Mouse (Mus musculus): ENCODE data around the gene Olfr620. TPM values are rescaled to one million over a fixed set of nuclear protein-coding genes. Genes with fewer than 3 reads are reported as not detected.

Olfr620 gene
- polyA plus RNA-seq, 2 experiments, result not detected

DNA sequence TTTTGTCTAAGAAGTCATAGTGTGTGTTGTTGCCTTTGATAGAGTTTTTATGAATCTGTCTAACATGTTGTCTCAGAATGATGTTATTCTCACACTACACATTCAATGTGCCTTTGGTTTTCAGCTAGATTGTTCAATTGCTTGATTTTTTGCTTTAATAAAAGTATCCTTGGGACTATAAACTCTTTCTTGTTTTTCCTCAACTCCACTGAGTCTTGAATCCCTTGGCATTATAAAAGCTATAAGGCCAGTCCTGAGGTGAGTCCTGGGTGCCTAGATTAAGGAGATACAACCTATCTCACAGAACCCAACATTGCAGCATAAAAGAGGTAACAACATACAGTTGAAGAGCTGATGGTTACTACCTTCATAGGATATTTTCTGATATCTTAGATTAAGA lies 12.1 kb downstream of the Olfr620 start, which contains the start of gene Olfr619:
Gene Olfr619, plus strand, starts transcription at position 301 of the 400 bp plus-strand sequence.
- TF ChIP-seq EP300 (IDR thresholded peaks at IDR 0.05; ENCODE audit: low read depth) (no peak), CTCF (IDR thresholded peaks at IDR 0.05; ENCODE audit: low read depth) (no peak)
- no peaks in the 10 kb centered on the region for H3K36me3 ChIP-seq (replicated peaks; ENCODE audit: control insufficient read depth, insufficient read depth, low read depth)
- no peaks in the 10 kb centered on the region for H3K9me3 ChIP-seq (ENCODE audit: control insufficient read depth, low read length)
- H3K4me3 ChIP-seq (ENCODE audit: insufficient read depth in 1 of 2, low read depth in 2 of 2, low read length in 2 of 2), result no peak within 1 kb of the TSS
- DNase-seq (ENCODE audit: low read depth in 3 of 3, low spot score in 3 of 3) (no peak), ATAC-seq (ENCODE audit: insufficient read depth) (no peak)
- H3K4me1 ChIP-seq (replicated peaks; ENCODE audit: control insufficient read depth in 2 of 2, insufficient read depth in 2 of 2, low read length in 1 of 2), result no peaks in the 10 kb centered on the region
- no peak within 1 kb of the TSS for H3K9ac ChIP-seq (replicated peaks)
- no peaks in the 10 kb centered on the region for H3K27me3 ChIP-seq (ENCODE audit: control insufficient read depth, insufficient read depth, low read length)
- H3K4me2 ChIP-seq (ENCODE audit: low read depth), result no peak within 1 kb of the TSS
- no peak within 1 kb of the TSS for H3K27ac ChIP-seq

DNA sequence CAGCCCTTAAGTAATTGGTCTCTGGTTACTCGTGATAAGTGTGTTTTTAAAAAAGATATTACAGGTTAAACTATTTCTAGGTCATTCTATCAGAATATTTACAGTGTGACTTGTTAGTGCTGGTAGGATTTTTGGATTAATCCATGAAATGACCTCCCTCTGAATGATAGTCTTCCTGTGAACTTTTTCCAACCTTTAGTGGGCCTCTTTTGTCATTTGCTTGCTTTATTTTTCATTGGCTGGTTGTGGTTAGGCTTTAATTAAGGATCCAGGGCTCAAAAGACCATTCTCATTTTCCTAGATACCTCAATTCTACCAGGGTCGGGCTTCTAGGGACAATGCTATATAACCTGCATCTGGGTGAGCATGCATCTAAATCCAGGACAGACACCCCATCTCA lies 22.5 kb downstream of the Olfr620 start, which contains the start of gene Olfr618:
Gene Olfr618, plus strand, starts transcription at position 301 of the 400 bp plus-strand sequence.
- TF ChIP-seq EP300 (IDR thresholded peaks at IDR 0.05; ENCODE audit: low read depth) (no peak), CTCF (IDR thresholded peaks at IDR 0.05; ENCODE audit: low read depth) (no peak)
- H3K27ac ChIP-seq, result no peak within 1 kb of the TSS

DNA sequence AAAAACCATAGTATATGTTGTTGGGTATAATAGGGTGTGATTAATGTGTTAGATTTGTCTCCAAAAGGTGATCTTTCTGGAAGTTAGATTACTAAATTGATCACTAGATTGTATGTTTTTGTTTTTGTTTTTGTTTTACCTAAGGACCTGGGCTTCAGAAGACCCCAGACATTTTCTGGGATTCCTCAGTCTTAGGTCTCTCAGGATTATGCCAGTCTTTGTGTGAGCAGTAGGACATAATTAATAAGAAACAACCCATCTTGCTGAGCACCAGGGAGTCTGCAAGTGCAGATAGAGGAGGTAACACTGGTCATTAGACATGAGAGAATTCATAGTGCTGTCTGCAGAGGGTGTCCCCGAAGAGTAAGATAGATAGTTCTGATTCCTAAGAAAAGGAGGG lies 39.6 kb downstream of the Olfr620 start, which contains the start of gene Olfr617:
Gene Olfr617, plus strand, starts transcription at position 301 of the 400 bp plus-strand sequence.
- H3K27me3 ChIP-seq (ENCODE audit: control insufficient read depth, insufficient read depth, low read length), result no peaks in the 10 kb centered on the region
- ATAC-seq (ENCODE audit: insufficient read depth), result no peak

More for the DNA sequence above, 22.5 kb downstream of the Olfr620 start, which contains the start of gene Olfr618:
- no peaks in the 10 kb centered on the region for H3K4me1 ChIP-seq (replicated peaks; ENCODE audit: control insufficient read depth in 2 of 2, insufficient read depth in 2 of 2, low read length in 1 of 2)
- DNase-seq (ENCODE audit: low read depth in 3 of 3, low spot score in 3 of 3) (no peak), ATAC-seq (ENCODE audit: insufficient read depth) (no peak)
- H3K9ac ChIP-seq (replicated peaks), result no peak within 1 kb of the TSS
- no peak within 1 kb of the TSS for H3K4me2 ChIP-seq (ENCODE audit: low read depth)
- H3K4me3 ChIP-seq (ENCODE audit: insufficient read depth in 1 of 2, low read depth in 2 of 2, low read length in 2 of 2), result no peak within 1 kb of the TSS
- H3K36me3 ChIP-seq (replicated peaks; ENCODE audit: control insufficient read depth, insufficient read depth, low read depth), result no peaks in the 10 kb centered on the region
- H3K9me3 ChIP-seq (ENCODE audit: control insufficient read depth, low read length), result no peaks in the 10 kb centered on the region
- WGBS (ENCODE audit: insufficient replicate concordance), result 35% methylated on average over 2 of the region's 2 CpGs
- no peaks in the 10 kb centered on the region for H3K27me3 ChIP-seq (ENCODE audit: control insufficient read depth, insufficient read depth, low read length)

GRCm38 (mm10) chr7:103569043-103569442 lies 43.3 kb downstream of the Olfr620 start, which contains the start of gene Olfr616:
Olfr616 (minus strand) TSS chr7:103569143.
- DNase-seq (ENCODE audit: low read depth in 3 of 3, low spot score in 3 of 3) (no peak), ATAC-seq (ENCODE audit: insufficient read depth) (no peak)
- 53% methylated on average over 3 of the region's 3 CpGs for WGBS (ENCODE audit: insufficient replicate concordance)
- no peaks in the 10 kb centered on the region for H3K36me3 ChIP-seq (replicated peaks; ENCODE audit: control insufficient read depth, insufficient read depth, low read depth)
- H3K4me1 ChIP-seq (replicated peaks; ENCODE audit: control insufficient read depth in 2 of 2, insufficient read depth in 2 of 2, low read length in 1 of 2), result no peaks in the 10 kb centered on the region
- no peak within 1 kb of the TSS for H3K4me2 ChIP-seq (ENCODE audit: low read depth)
- H3K9me3 ChIP-seq (ENCODE audit: control insufficient read depth, low read length), result no peaks in the 10 kb centered on the region
- TF ChIP-seq CTCF (IDR thresholded peaks at IDR 0.05; ENCODE audit: low read depth), result no peak
- no peak for TF ChIP-seq EP300 (IDR thresholded peaks at IDR 0.05; ENCODE audit: low read depth)
- H3K4me3 ChIP-seq (ENCODE audit: insufficient read depth in 1 of 2, low read depth in 2 of 2, low read length in 2 of 2), result no peak within 1 kb of the TSS
- H3K9ac ChIP-seq (replicated peaks), result no peak within 1 kb of the TSS
- H3K27ac ChIP-seq, result no peak within 1 kb of the TSS
- H3K27me3 ChIP-seq (ENCODE audit: control insufficient read depth, insufficient read depth, low read length), result no peaks in the 10 kb centered on the region

More for the DNA sequence above, 39.6 kb downstream of the Olfr620 start, which contains the start of gene Olfr617:
- Histone ChIP-seq H3K36me3 (replicated peaks; ENCODE audit: control insufficient read depth, insufficient read depth, low read depth) (no peaks in the 10 kb centered on the region), H3K4me1 (replicated peaks; ENCODE audit: control insufficient read depth in 2 of 2, insufficient read depth in 2 of 2, low read length in 1 of 2) (no peaks in the 10 kb centered on the region), H3K9ac (replicated peaks) (no peak within 1 kb of the TSS), H3K27ac (no peak within 1 kb of the TSS), H3K4me3 (ENCODE audit: insufficient read depth in 1 of 2, low read depth in 2 of 2, low read length in 2 of 2) (no peak within 1 kb of the TSS), H3K4me2 (ENCODE audit: low read depth) (no peak within 1 kb of the TSS), H3K9me3 (ENCODE audit: control insufficient read depth, low read length) (no peaks in the 10 kb centered on the region)
- TF ChIP-seq CTCF (IDR thresholded peaks at IDR 0.05; ENCODE audit: low read depth), result no peak
- WGBS (ENCODE audit: insufficient replicate concordance), result 61% methylated on average over 1 of the region's 1 CpGs
- no peak for DNase-seq (ENCODE audit: low read depth in 3 of 3, low spot score in 3 of 3)

DNA sequence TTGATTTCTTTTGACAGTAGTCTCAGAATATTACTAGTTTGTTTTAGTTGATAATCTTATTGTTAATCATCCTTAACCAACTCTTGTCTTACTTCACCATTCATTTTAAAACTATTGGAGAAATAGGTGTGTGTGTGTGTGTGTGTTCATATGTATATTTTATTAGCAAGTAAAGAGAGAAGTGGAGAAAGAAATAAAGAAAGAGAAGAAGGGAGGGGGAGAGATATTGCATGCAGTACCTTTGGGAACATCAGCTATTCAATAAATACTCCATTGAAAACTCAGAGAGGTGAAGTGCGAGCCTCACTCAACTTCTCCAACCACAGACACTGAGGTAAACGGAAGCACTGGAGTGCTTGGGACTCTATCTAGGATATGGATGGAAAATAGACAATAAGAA lies 56.6 kb downstream of the Olfr620 start, which contains the start of gene Olfr615:
Gene Olfr615, plus strand, starts transcription at position 301 of the 400 bp plus-strand sequence.
- 46% methylated on average over 2 of the region's 2 CpGs for WGBS (ENCODE audit: insufficient replicate concordance)
- Histone ChIP-seq H3K27ac (no peak within 1 kb of the TSS), H3K9me3 (ENCODE audit: control insufficient read depth, low read length) (no peaks in the 10 kb centered on the region), H3K9ac (replicated peaks) (no peak within 1 kb of the TSS), H3K27me3 (ENCODE audit: control insufficient read depth, insufficient read depth, low read length) (no peaks in the 10 kb centered on the region), H3K4me1 (replicated peaks; ENCODE audit: control insufficient read depth in 2 of 2, insufficient read depth in 2 of 2, low read length in 1 of 2) (no peaks in the 10 kb centered on the region), H3K4me3 (ENCODE audit: insufficient read depth in 1 of 2, low read depth in 2 of 2, low read length in 2 of 2) (no peak within 1 kb of the TSS), H3K4me2 (ENCODE audit: low read depth) (no peak within 1 kb of the TSS), H3K36me3 (replicated peaks; ENCODE audit: control insufficient read depth, insufficient read depth, low read depth) (no peaks in the 10 kb centered on the region)
- TF ChIP-seq CTCF (IDR thresholded peaks at IDR 0.05; ENCODE audit: low read depth) (no peak), EP300 (IDR thresholded peaks at IDR 0.05; ENCODE audit: low read depth) (no peak)
- ATAC-seq (ENCODE audit: insufficient read depth) (no peak), DNase-seq (ENCODE audit: low read depth in 3 of 3, low spot score in 3 of 3) (no peak)

Small RNA genes within 50 kb of the gene (microRNA-seq; reads per million reads assigned to microRNA genes)
- gene Gm26506, result not detected

Other genes with a start within 250 kb of the Olfr620 start
Only the 30 nearest of the 33 such genes appear.
- not detected in 2 replicates for gene Olfr603, start 226.4 kb downstream of the Olfr620 start, polyA plus RNA-seq (2012; rRNA removed)
- not detected in 2 replicates for gene Olfr603, start 226.4 kb downstream of the Olfr620 start, polyA plus RNA-seq (2014; fragmentation: Nextera tagmentation; extraction: Ambion mirVana)
- gene Usp17lc, start 197.5 kb downstream of the Olfr620 start, polyA plus RNA-seq (2012; rRNA removed), result not detected in 2 replicates
- not detected in 2 replicates for gene Usp17lc, start 197.5 kb downstream of the Olfr620 start, polyA plus RNA-seq (2014; fragmentation: Nextera tagmentation; extraction: Ambion mirVana)
- not detected in 2 replicates for gene Olfr605, start 167.1 kb downstream of the Olfr620 start, polyA plus RNA-seq (2012; rRNA removed)
- not detected in 2 replicates for gene Olfr605, start 167.1 kb downstream of the Olfr620 start, polyA plus RNA-seq (2014; fragmentation: Nextera tagmentation; extraction: Ambion mirVana)
- gene Olfr606, start 163.5 kb downstream of the Olfr620 start, polyA plus RNA-seq (2012; rRNA removed), result not detected in 2 replicates
- gene Olfr606, start 163.5 kb downstream of the Olfr620 start, polyA plus RNA-seq (2014; fragmentation: Nextera tagmentation; extraction: Ambion mirVana), result not detected in 2 replicates
- not detected in 2 replicates for gene Olfr607, start 148.4 kb downstream of the Olfr620 start, polyA plus RNA-seq (2012; rRNA removed)
- not detected in 2 replicates for gene Olfr607, start 148.4 kb downstream of the Olfr620 start, polyA plus RNA-seq (2014; fragmentation: Nextera tagmentation; extraction: Ambion mirVana)
- not detected in 2 replicates for gene Olfr608, start 142.7 kb downstream of the Olfr620 start, polyA plus RNA-seq (2012; rRNA removed)
- gene Olfr608, start 142.7 kb downstream of the Olfr620 start, polyA plus RNA-seq (2014; fragmentation: Nextera tagmentation; extraction: Ambion mirVana), result not detected in 2 replicates
- not detected in 2 replicates for gene Olfr609, start 114.5 kb downstream of the Olfr620 start, polyA plus RNA-seq (2012; rRNA removed)
- not detected in 2 replicates for gene Olfr609, start 114.5 kb downstream of the Olfr620 start, polyA plus RNA-seq (2014; fragmentation: Nextera tagmentation; extraction: Ambion mirVana)
- not detected in 2 replicates for gene Olfr610, start 100.4 kb downstream of the Olfr620 start, polyA plus RNA-seq (2012; rRNA removed)
- gene Olfr610, start 100.4 kb downstream of the Olfr620 start, polyA plus RNA-seq (2014; fragmentation: Nextera tagmentation; extraction: Ambion mirVana), result not detected in 2 replicates
- not detected in 2 replicates for gene Olfr611, start 91.7 kb downstream of the Olfr620 start, polyA plus RNA-seq (2012; rRNA removed)
- not detected in 2 replicates for gene Olfr611, start 91.7 kb downstream of the Olfr620 start, polyA plus RNA-seq (2014; fragmentation: Nextera tagmentation; extraction: Ambion mirVana)
- not detected in 2 replicates for gene Olfr612, start 69.8 kb downstream of the Olfr620 start, polyA plus RNA-seq (2012; rRNA removed)
- not detected in 2 replicates for gene Olfr612, start 69.8 kb downstream of the Olfr620 start, polyA plus RNA-seq (2014; fragmentation: Nextera tagmentation; extraction: Ambion mirVana)
- not detected in 2 replicates for gene Olfr613, start 64.5 kb downstream of the Olfr620 start, polyA plus RNA-seq (2012; rRNA removed)
- gene Olfr613, start 64.5 kb downstream of the Olfr620 start, polyA plus RNA-seq (2014; fragmentation: Nextera tagmentation; extraction: Ambion mirVana), result not detected in 2 replicates
- not detected in 2 replicates for gene Olfr615, start 56.5 kb downstream of the Olfr620 start, polyA plus RNA-seq (2012; rRNA removed)
- not detected in 2 replicates for gene Olfr615, start 56.5 kb downstream of the Olfr620 start, polyA plus RNA-seq (2014; fragmentation: Nextera tagmentation; extraction: Ambion mirVana)
- not detected in 2 replicates for gene Olfr616, start 43.4 kb downstream of the Olfr620 start, polyA plus RNA-seq (2012; rRNA removed)
- gene Olfr616, start 43.4 kb downstream of the Olfr620 start, polyA plus RNA-seq (2014; fragmentation: Nextera tagmentation; extraction: Ambion mirVana), result not detected in 2 replicates
- not detected in 2 replicates for gene Olfr617, start 39.5 kb downstream of the Olfr620 start, polyA plus RNA-seq (2012; rRNA removed)
- gene Olfr617, start 39.5 kb downstream of the Olfr620 start, polyA plus RNA-seq (2014; fragmentation: Nextera tagmentation; extraction: Ambion mirVana), result not detected in 2 replicates
- not detected in 2 replicates for gene Olfr618, start 22.4 kb downstream of the Olfr620 start, polyA plus RNA-seq (2012; rRNA removed)
- not detected in 2 replicates for gene Olfr618, start 22.4 kb downstream of the Olfr620 start, polyA plus RNA-seq (2014; fragmentation: Nextera tagmentation; extraction: Ambion mirVana)
- not detected in 2 replicates for gene Olfr619, start 12.0 kb downstream of the Olfr620 start, polyA plus RNA-seq (2012; rRNA removed)
- not detected in 2 replicates for gene Olfr619, start 12.0 kb downstream of the Olfr620 start, polyA plus RNA-seq (2014; fragmentation: Nextera tagmentation; extraction: Ambion mirVana)
- not detected in 2 replicates for gene Olfr622, start 30.2 kb upstream of the Olfr620 start, polyA plus RNA-seq (2012; rRNA removed)
- not detected in 2 replicates for gene Olfr622, start 30.2 kb upstream of the Olfr620 start, polyA plus RNA-seq (2014; fragmentation: Nextera tagmentation; extraction: Ambion mirVana)
- gene Olfr623, start 51.2 kb upstream of the Olfr620 start, polyA plus RNA-seq (2012; rRNA removed), result not detected in 2 replicates
- gene Olfr623, start 51.2 kb upstream of the Olfr620 start, polyA plus RNA-seq (2014; fragmentation: Nextera tagmentation; extraction: Ambion mirVana), result not detected in 2 replicates
- gene Olfr624, start 58.7 kb upstream of the Olfr620 start, polyA plus RNA-seq (2012; rRNA removed), result 0.01 TPM in 2 replicates
- gene Olfr624, start 58.7 kb upstream of the Olfr620 start, polyA plus RNA-seq (2014; fragmentation: Nextera tagmentation; extraction: Ambion mirVana), result not detected in 2 replicates
- not detected in 2 replicates for gene Olfr625-ps1, start 70.2 kb upstream of the Olfr620 start, polyA plus RNA-seq (2012; rRNA removed)
- not detected in 2 replicates for gene Olfr625-ps1, start 70.2 kb upstream of the Olfr620 start, polyA plus RNA-seq (2014; fragmentation: Nextera tagmentation; extraction: Ambion mirVana)
- not detected in 2 replicates for gene Olfr243, start 102.1 kb upstream of the Olfr620 start, polyA plus RNA-seq (2012; rRNA removed)
- not detected in 2 replicates for gene Olfr243, start 102.1 kb upstream of the Olfr620 start, polyA plus RNA-seq (2014; fragmentation: Nextera tagmentation; extraction: Ambion mirVana)
- gene Olfr628, start 117.8 kb upstream of the Olfr620 start, polyA plus RNA-seq (2012; rRNA removed), result not detected in 2 replicates
- not detected in 2 replicates for gene Olfr628, start 117.8 kb upstream of the Olfr620 start, polyA plus RNA-seq (2014; fragmentation: Nextera tagmentation; extraction: Ambion mirVana)
- gene Olfr629, start 132.4 kb upstream of the Olfr620 start, polyA plus RNA-seq (2012; rRNA removed), result 0.08 TPM in 1 of 2 replicates, not detected in the other
- gene Olfr629, start 132.4 kb upstream of the Olfr620 start, polyA plus RNA-seq (2014; fragmentation: Nextera tagmentation; extraction: Ambion mirVana), result 0.18 and 0.22 TPM in 2 replicates
- gene Olfr630, start 144.8 kb upstream of the Olfr620 start, polyA plus RNA-seq (2012; rRNA removed), result 0.03 TPM in 2 replicates
- not detected in 2 replicates for gene Olfr630, start 144.8 kb upstream of the Olfr620 start, polyA plus RNA-seq (2014; fragmentation: Nextera tagmentation; extraction: Ambion mirVana)
- 0.01 TPM in 1 of 2 replicates, not detected in the other for gene Olfr69, start 159.1 kb upstream of the Olfr620 start, polyA plus RNA-seq (2012; rRNA removed)
- not detected in 2 replicates for gene Olfr69, start 159.1 kb upstream of the Olfr620 start, polyA plus RNA-seq (2014; fragmentation: Nextera tagmentation; extraction: Ambion mirVana)
- gene Olfr68, start 167.2 kb upstream of the Olfr620 start, polyA plus RNA-seq (2012; rRNA removed), result 0.02 and 0.10 TPM in 2 replicates
- 0.08 TPM in 1 of 2 replicates, not detected in the other for gene Olfr68, start 167.2 kb upstream of the Olfr620 start, polyA plus RNA-seq (2014; fragmentation: Nextera tagmentation; extraction: Ambion mirVana)
- 0.02 TPM in 1 of 2 replicates, not detected in the other for gene Olfr67, start 179.3 kb upstream of the Olfr620 start, polyA plus RNA-seq (2012; rRNA removed)
- gene Olfr67, start 179.3 kb upstream of the Olfr620 start, polyA plus RNA-seq (2014; fragmentation: Nextera tagmentation; extraction: Ambion mirVana), result not detected in 2 replicates
- gene Hbb-bt, start 201.5 kb upstream of the Olfr620 start, polyA plus RNA-seq (2012; rRNA removed), result 57,913 and 74,220 TPM in 2 replicates
- gene Hbb-bt, start 201.5 kb upstream of the Olfr620 start, polyA plus RNA-seq (2014; fragmentation: Nextera tagmentation; extraction: Ambion mirVana), result 62,702 and 66,320 TPM in 2 replicates
- gene Hbb-bs, start 215.6 kb upstream of the Olfr620 start, polyA plus RNA-seq (2012; rRNA removed), result 195,474 and 209,901 TPM in 2 replicates
- 126,713 and 131,477 TPM in 2 replicates for gene Hbb-bs, start 215.6 kb upstream of the Olfr620 start, polyA plus RNA-seq (2014; fragmentation: Nextera tagmentation; extraction: Ambion mirVana)
- gene Hbb-bh2, start 228.0 kb upstream of the Olfr620 start, polyA plus RNA-seq (2012; rRNA removed), result 0.19 and 0.36 TPM in 2 replicates
- gene Hbb-bh2, start 228.0 kb upstream of the Olfr620 start, polyA plus RNA-seq (2014; fragmentation: Nextera tagmentation; extraction: Ambion mirVana), result not detected in 2 replicates